8 mouse cellular contexts compared by ENCODE assay signal in genomic region chr4:97476571-97477190, GRCm38 (mm10).
DNase-seq lines count a peak whose midpoint lies in the region; ATAC-seq lines count a peak whose summit lies in the region.

No protein-coding gene starts in this region.

- intact Hi-C loops in heart, postnatal 10 days (cut with DNase I): no loop called here

- peak; percentile 98 for ATAC-seq in forebrain, embryonic 13.5 days
- ATAC-seq in stomach, embryonic 14.5 days (ENCODE audit: insufficient number of reproducible peaks, insufficient read depth, low FRiP score, low read depth): peak; percentile 88

- no peaks in the 10 kb centered on the region for H3K36me3 ChIP-seq in forebrain, embryonic 13.5 days (ENCODE audit: poor library complexity, severe bottlenecking)
- no peaks in the 10 kb centered on the region for H3K36me3 ChIP-seq in stomach, embryonic 14.5 days (ENCODE audit: control insufficient read depth, insufficient read depth, low read length)

- whole genome bisulfite sequencing in forebrain, embryonic 13.5 days: 2% methylated on average over 3 of the region's 3 CpGs
- WGBS in stomach, embryonic 14.5 days: 19% methylated on average over 3 of the region's 3 CpGs

- no peaks in the 10 kb centered on the region for H3K9me3 ChIP-seq in forebrain, embryonic 13.5 days (replicated peaks)
- no peaks in the 10 kb centered on the region; the same call in 1 of the 2 replicates for H3K9me3 ChIP-seq in stomach, embryonic 14.5 days (ENCODE audit: control insufficient read depth, low read depth, low read length)

- H3K4me3 ChIP-seq in forebrain, embryonic 13.5 days: no peak overlapping the region
- no peak overlapping the region for H3K4me3 ChIP-seq in stomach, embryonic 14.5 days (ENCODE audit: low read depth, low read length)

- peak overlapping the region; percentile 80 for H3K27ac ChIP-seq in forebrain, embryonic 13.5 days
- peak overlapping the region; percentile 29; the same call in 1 of the 2 replicates for H3K27ac ChIP-seq in stomach, embryonic 14.5 days (ENCODE audit: low read length)

- H3K27me3 ChIP-seq in forebrain, embryonic 13.5 days: no peaks in the 10 kb centered on the region
- H3K27me3 ChIP-seq in stomach, embryonic 14.5 days (ENCODE audit: control insufficient read depth, insufficient read depth, low read length): no peaks in the 10 kb centered on the region

- peak; percentile 20 to 26 for DNase-seq in cerebellum, postnatal 14 days
- DNase-seq in cerebellum, adult 11 months: no peak
- DNase-seq in heart, postnatal 10 days: peak; percentile 70 to 74
- DNase-seq in kidney, postnatal 36 days: peak; percentile 43 to 65
- DNase-seq in lung, postnatal 4 days: peak; percentile 31 to 73
- DNase-seq in T-cell, adult 2 months (ENCODE audit: low spot score): no peak

- no peak overlapping the region for H3K9ac ChIP-seq in forebrain, embryonic 13.5 days
- H3K9ac ChIP-seq in stomach, embryonic 14.5 days (replicated peaks; ENCODE audit: low read depth, low read length): no peak overlapping the region

- H3K4me2 ChIP-seq in forebrain, embryonic 13.5 days: no peak overlapping the region
- H3K4me2 ChIP-seq in stomach, embryonic 14.5 days (replicated peaks; ENCODE audit: low read depth, low read length): no peak overlapping the region

- H3K4me1 ChIP-seq in forebrain, embryonic 13.5 days: peaks cover 29% of the 10 kb centered on the region
- 0 out of 2 replicates have a peak, but pooled peaks cover 4% of the 10 kb centered on the region for H3K4me1 ChIP-seq in stomach, embryonic 14.5 days (ENCODE audit: control insufficient read depth, insufficient read depth, low read length)

Comparison
In these comparisons a context has a peak if more than half of its experiments do, and no peak if none do; other contexts are left out.
1. DNase-seq: peak in cerebellum, postnatal 14 days (2 of 2), heart, postnatal 10 days (2 of 2), kidney, postnatal 36 days (2 of 2) and lung, postnatal 4 days (2 of 2); none in cerebellum, adult 11 months (single experiment) and T-cell, adult 2 months (single experiment).